Mouse (Mus musculus) G1E (cell line): ENCODE measurements around the gene Trpm8. TPM values are rescaled to one million over a fixed set of nuclear protein-coding genes. Genes with fewer than 3 reads are reported as not detected.
A peak's percentile ranks its signal among the peaks of the same experiment; 100 is the strongest.

Experiments used
- ATAC-seq: 2 replicates; pipeline ENCODE4 v1.8.0; 2016; ENCODE audit warnings: mild to moderate bottlenecking; ENCODE audit not compliant: insufficient number of reproducible peaks, poor library complexity, low FRiP score, severe bottlenecking; ENCODE audit errors: extremely low read depth
- DNase-seq: peaks from one replicate; pipeline ENCODE4 v3.0.0; 2012; ENCODE audit warnings: low spot score
- H3K27me3 ChIP-seq: 2 replicates; pipeline ENCODE4 v1.6.1; 2012; ENCODE audit warnings: mild to moderate bottlenecking, low read length, inconsistent platforms; ENCODE audit not compliant: insufficient read depth
- H3K36me3 ChIP-seq: replicated peaks from 2 replicates; pipeline ENCODE3; 2012; ENCODE audit warnings: mild to moderate bottlenecking, inconsistent platforms
- H3K4me1 ChIP-seq: 2 replicates; pipeline ENCODE4 v1.6.1; 2012; ENCODE audit warnings: low read depth, low read length, inconsistent platforms, mixed read lengths; ENCODE audit not compliant: insufficient read depth
- H3K4me3 ChIP-seq: 2 replicates; pipeline ENCODE4 v1.5.1; 2012; ENCODE audit warnings: low read depth, mild to moderate bottlenecking, inconsistent platforms, low read length, moderate library complexity, mixed read lengths
- H3K9me3 ChIP-seq: replicated peaks from 2 replicates; pipeline ENCODE4 v1.6.1; 2012; ENCODE audit warnings: inconsistent platforms
- CTCF ChIP-seq: IDR thresholded peaks from 2 replicates; pipeline ENCODE4 v1.5.1; 2012; ENCODE audit warnings: low read depth, low read length, inconsistent platforms, mixed read lengths
- GATA1 ChIP-seq: IDR thresholded peaks from 2 replicates; pipeline ENCODE4 v1.6.1; 2012; ENCODE audit warnings: borderline replicate concordance, low read length, inconsistent platforms, mixed read lengths
- GATA2 ChIP-seq: IDR thresholded peaks from 2 replicates; pipeline ENCODE4 v1.6.1; 2012; ENCODE audit warnings: low read depth, low read length, inconsistent platforms, borderline replicate concordance
- POLR2AphosphoS5 ChIP-seq: IDR thresholded peaks from 2 replicates; pipeline ENCODE4 v1.6.1; 2012; ENCODE audit warnings: low read depth, low read length, inconsistent platforms; ENCODE audit not compliant: insufficient replicate concordance
- TAL1 ChIP-seq: conservative IDR thresholded peaks from 2 replicates; pipeline ENCODE4 v1.6.1; 2012; ENCODE audit warnings: low read depth, low read length, inconsistent platforms, mixed read lengths
- polyA plus RNA-seq: library from polyadenylated mRNA; stranded (reverse); fragments of >175 nt; gene quantifications from 2 replicates; pipeline ENCODE4 v1.2.3, GENCODE M21; 2012
- total RNA-seq, 2 experiments: library from RNA; stranded (forward) in 1 of 2; stranded (reverse) in 1 of 2; fragments of 200-1000 nt in 1 of 2; fragments of >200 nt in 1 of 2; fragmentation: Nextera tagmentation in 1 of 2; gene quantifications; 2 replicates each; pipeline ENCODE4 v1.2.3; 2014 to 2017

Gene Trpm8
- total and polyA plus RNA-seq, 3 experiments, result not detected

GRCm38 (mm10) chr1:88285652-88286051 lies 8.2 kb downstream of the Trpm8 start:
- no peak for DNase-seq
- Histone ChIP-seq H3K4me1 (no peaks in the 10 kb centered on the region), H3K27me3 (peaks cover 24% of the 10 kb centered on the region), H3K4me3 (no peak overlapping the region), H3K9me3 (no peaks in the 10 kb centered on the region), H3K36me3 (no peaks in the 10 kb centered on the region)
- no peak for TF ChIP-seq CTCF
- no peak for TF ChIP-seq GATA2
- no peak for TF ChIP-seq GATA1
- TF ChIP-seq TAL1, result no peak
- TF ChIP-seq POLR2AphosphoS5, result no peak
- no peak for ATAC-seq

GRCm38 (mm10) chr1:88286136-88286845 lies 8.8 kb downstream of the Trpm8 start:
- H3K4me1 ChIP-seq, result no peaks in the 10 kb centered on the region
- no peak for TF ChIP-seq GATA1
- no peak for TF ChIP-seq GATA2
- no peak for TF ChIP-seq CTCF
- no peak; the same call in 1 of the 2 replicates for TF ChIP-seq POLR2AphosphoS5
- no peak for TF ChIP-seq TAL1
- peaks cover 22% of the 10 kb centered on the region for H3K27me3 ChIP-seq
- H3K4me3 ChIP-seq, result no peak overlapping the region
- ATAC-seq (no peak), DNase-seq (no peak)
- H3K9me3 ChIP-seq, result no peaks in the 10 kb centered on the region
- no peaks in the 10 kb centered on the region for H3K36me3 ChIP-seq

GRCm38 (mm10) chr1:88286887-88287696 lies 9.6 kb downstream of the Trpm8 start:
- DNase-seq, result no peak
- no peak for ATAC-seq
- no peak for TF ChIP-seq GATA2
- TF ChIP-seq POLR2AphosphoS5, result no peak
- no peak for TF ChIP-seq TAL1
- TF ChIP-seq GATA1, result no peak
- no peak for TF ChIP-seq CTCF
- H3K4me3 ChIP-seq, result no peak overlapping the region
- no peaks in the 10 kb centered on the region for H3K36me3 ChIP-seq
- H3K4me1 ChIP-seq, result no peaks in the 10 kb centered on the region
- peaks cover 22% of the 10 kb centered on the region for H3K27me3 ChIP-seq
- H3K9me3 ChIP-seq, result no peaks in the 10 kb centered on the region

DNA sequence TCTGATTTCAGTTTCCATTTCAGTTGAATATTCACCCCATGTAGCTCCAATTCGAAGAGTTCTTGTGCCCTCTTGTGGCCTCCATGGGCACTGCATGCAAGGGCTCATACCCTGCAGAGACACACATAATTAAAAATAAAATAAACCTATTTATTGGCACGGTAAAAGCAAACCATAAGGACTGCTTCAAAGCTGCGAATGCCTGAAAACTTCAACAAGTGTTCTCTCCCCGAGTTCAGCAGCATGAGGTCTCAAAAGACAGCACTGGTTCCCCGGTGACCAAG lies 10.2 kb downstream of the Trpm8 start:
- Histone ChIP-seq H3K9me3 (no peaks in the 10 kb centered on the region), H3K4me3 (no peak overlapping the region), H3K27me3 (peaks cover 22% of the 10 kb centered on the region), H3K4me1 (no peaks in the 10 kb centered on the region), H3K36me3 (no peaks in the 10 kb centered on the region)
- ATAC-seq (0 out of 2 replicates have a peak, but pooled peaks have one; percentile 22), DNase-seq (no peak)
- TF ChIP-seq CTCF, result peak; percentile 81
- no peak for TF ChIP-seq TAL1

GRCm38 (mm10) chr1:88288056-88288788 lies 10.8 kb downstream of the Trpm8 start:
- Histone ChIP-seq H3K9me3 (no peaks in the 10 kb centered on the region), H3K4me3 (no peak overlapping the region), H3K4me1 (no peaks in the 10 kb centered on the region), H3K36me3 (no peaks in the 10 kb centered on the region), H3K27me3 (peaks cover 21% of the 10 kb centered on the region)
- ATAC-seq (no peak), DNase-seq (no peak)
- TF ChIP-seq GATA2, result no peak
- TF ChIP-seq POLR2AphosphoS5, result no peak
- TF ChIP-seq TAL1, result no peak
- TF ChIP-seq CTCF, result no peak
- no peak for TF ChIP-seq GATA1

GRCm38 (mm10) chr1:88288789-88289127 lies 11.3 kb downstream of the Trpm8 start:
- DNase-seq (no peak), ATAC-seq (no peak)
- TF ChIP-seq POLR2AphosphoS5, result no peak
- TF ChIP-seq GATA2, result no peak
- TF ChIP-seq CTCF, result no peak
- no peak for TF ChIP-seq TAL1
- no peak for TF ChIP-seq GATA1
- peaks cover 19% of the 10 kb centered on the region for H3K27me3 ChIP-seq
- no peaks in the 10 kb centered on the region for H3K4me1 ChIP-seq
- no peak overlapping the region for H3K4me3 ChIP-seq
- no peaks in the 10 kb centered on the region for H3K9me3 ChIP-seq
- H3K36me3 ChIP-seq, result no peaks in the 10 kb centered on the region
